Mouse (Mus musculus) macrophage (primary cell): ENCODE measurements around the gene Ffar4. TPM values are rescaled to one million over a fixed set of nuclear protein-coding genes. Genes with fewer than 3 reads are reported as not detected.

Experiments used
- H3K27ac ChIP-seq: fragments of 350-480 bp; formaldehyde crosslinking; 2 replicates; pipeline ENCODE4 v1.9.0; 2021
- H3K36me3 ChIP-seq: fragments of 350-480 bp; formaldehyde crosslinking; 2 replicates; pipeline ENCODE4 v1.9.0; 2021; ENCODE audit errors: inconsistent target
- H3K4me3 ChIP-seq: fragments of 350-480 bp; formaldehyde crosslinking; 2 replicates; pipeline ENCODE4 v1.9.0; 2021; ENCODE audit errors: inconsistent target
- H3K79me2 ChIP-seq: fragments of 350-480 bp; formaldehyde crosslinking; 2 replicates; pipeline ENCODE4 v1.9.0; 2021; ENCODE audit errors: inconsistent target
- WGBS: methylation state at CpG from one replicate; pipeline ENCODE4 v1.1.7; 2026; ENCODE audit warnings: inconsistent platforms; ENCODE audit not compliant: missing documents; 5-methylcytosine and 5-hydroxymethylcytosine counted together
- polyA plus RNA-seq: library from polyadenylated mRNA; stranded (reverse); fragments of 250-400 nt; gene quantifications from 3 replicates; pipeline ENCODE4 v1.2.4, GENCODE M21; 2018; ENCODE audit warnings: inconsistent platforms

Gene Ffar4
- polyA plus RNA-seq, 1 experiment from 2014 or later, result not detected

- no peaks in the 10 kb centered on the region for H3K79me2 ChIP-seq
- no peak overlapping the region for H3K4me3 ChIP-seq
- no peak overlapping the region for H3K27ac ChIP-seq
- H3K36me3 ChIP-seq, result no peaks in the 10 kb centered on the region
- 3% methylated on average over 48 of the region's 77 CpGs for WGBS
These were observed 27.7 kb downstream of the Ffar4 start for GRCm38 (mm10) chr19:38124401-38125218.

GRCm38 (mm10) chr19:38125219-38125610, 28.3 kb downstream of the Ffar4 start, which contains the start of gene Rbp4:
Gene Rbp4 (minus strand): TSS chr19:38125281.
- Histone ChIP-seq H3K27ac (no peak within 1 kb of the TSS), H3K4me3 (no peak within 1 kb of the TSS)

GRCm38 (mm10) chr19:38126656-38127055, 29.8 kb downstream of the Ffar4 start:
- no peaks in the 10 kb centered on the region for H3K79me2 ChIP-seq
- no peak overlapping the region for H3K4me3 ChIP-seq
- H3K27ac ChIP-seq, result no peak overlapping the region
- H3K36me3 ChIP-seq, result no peaks in the 10 kb centered on the region
- 75% methylated on average over 8 of the region's 8 CpGs for WGBS

More at GRCm38 (mm10) chr19:38125219-38125610, 28.3 kb downstream of the Ffar4 start, which contains the start of gene Rbp4:
- no peaks in the 10 kb centered on the region for H3K79me2 ChIP-seq
- no peaks in the 10 kb centered on the region for H3K36me3 ChIP-seq
- 57% methylated on average over 6 of the region's 6 CpGs for WGBS

GRCm38 (mm10) chr19:38132481-38132880, 35.6 kb downstream of the Ffar4 start, which contains the start of gene Pde6c:
Gene Pde6c (plus strand): TSS chr19:38132781.
- H3K27ac ChIP-seq, result no peak within 1 kb of the TSS
- no peaks in the 10 kb centered on the region for H3K36me3 ChIP-seq
- WGBS, result 84% methylated on average over 6 of the region's 6 CpGs
- no peaks in the 10 kb centered on the region for H3K79me2 ChIP-seq
- no peak within 1 kb of the TSS for H3K4me3 ChIP-seq

- no peaks in the 10 kb centered on the region for H3K36me3 ChIP-seq
- no peak overlapping the region for H3K4me3 ChIP-seq
- 77% methylated on average over 11 of the region's 11 CpGs for WGBS
- no peaks in the 10 kb centered on the region for H3K79me2 ChIP-seq
- no peak overlapping the region for H3K27ac ChIP-seq
These were observed 37.1 kb downstream of the Ffar4 start for GRCm38 (mm10) chr19:38133986-38134385.

GRCm38 (mm10) chr19:38134806-38135205, 37.9 kb downstream of the Ffar4 start:
- H3K27ac ChIP-seq, result no peak overlapping the region

GRCm38 (mm10) chr19:38143540-38144271, 46.8 kb downstream of the Ffar4 start:
- Histone ChIP-seq H3K4me3 (no peak overlapping the region), H3K27ac (no peak overlapping the region), H3K79me2 (no peaks in the 10 kb centered on the region), H3K36me3 (no peaks in the 10 kb centered on the region)
- WGBS, result 19% methylated on average over 4 of the region's 4 CpGs

More at GRCm38 (mm10) chr19:38134806-38135205, 37.9 kb downstream of the Ffar4 start:
- no peaks in the 10 kb centered on the region for H3K36me3 ChIP-seq
- H3K79me2 ChIP-seq, result no peaks in the 10 kb centered on the region
- WGBS, result 55% methylated on average over 6 of the region's 6 CpGs
- H3K4me3 ChIP-seq, result no peak overlapping the region

- no peak overlapping the region for H3K4me3 ChIP-seq
- WGBS, result 100% methylated on average over 1 of the region's 1 CpGs
- H3K27ac ChIP-seq, result no peak overlapping the region
- H3K79me2 ChIP-seq, result no peaks in the 10 kb centered on the region
- no peaks in the 10 kb centered on the region for H3K36me3 ChIP-seq
These were observed 59.4 kb downstream of the Ffar4 start for GRCm38 (mm10) chr19:38156243-38156642.

- H3K79me2 ChIP-seq, result no peaks in the 10 kb centered on the region
- H3K27ac ChIP-seq, result no peak overlapping the region
- H3K36me3 ChIP-seq, result no peaks in the 10 kb centered on the region
- WGBS, result 84% methylated on average over 21 of the region's 21 CpGs
- H3K4me3 ChIP-seq, result no peak overlapping the region
These were observed 64.9 kb downstream of the Ffar4 start for GRCm38 (mm10) chr19:38161648-38162354.

Other genes with a start within 250 kb of the Ffar4 start
- 161 to 281 TPM (median 178 TPM) in 3 replicates for gene Myof, start 53.5 kb upstream of the Ffar4 start, polyA plus RNA-seq
- gene Cep55, start 42.1 kb upstream of the Ffar4 start, polyA plus RNA-seq, result 0.91 to 8.9 TPM (median 6.7 TPM) in 3 replicates
- gene Rbp4, start 28.2 kb downstream of the Ffar4 start, polyA plus RNA-seq, result not detected in 3 replicates
- not detected in 3 replicates for gene Pde6c, start 35.7 kb downstream of the Ffar4 start, polyA plus RNA-seq
- gene Fra10ac1, start 127.1 kb downstream of the Ffar4 start, polyA plus RNA-seq, result 11.0 to 26.8 TPM (median 21.3 TPM) in 3 replicates
- not detected in 3 replicates for gene Lgi1, start 167.5 kb downstream of the Ffar4 start, polyA plus RNA-seq